Mouse (Mus musculus) subcutaneous adipose tissue, adult 2 months (tissue): ENCODE results near the gene Btbd35f18. TPM values are rescaled to one million over a fixed set of nuclear protein-coding genes. Genes with fewer than 3 reads are reported as not detected.

ENCODE experiments used
- polyA plus RNA-seq: library from polyadenylated mRNA; depleted of rRNA; stranded (reverse); fragments of >200 nt; gene quantifications from 2 replicates; pipeline ENCODE4 v1.2.3, GENCODE M21; 2012; ENCODE audit warnings: low replicate concordance; rRNA removed

Btbd35f18 gene
- polyA plus RNA-seq, result not detected in 2 replicates

DNA sequence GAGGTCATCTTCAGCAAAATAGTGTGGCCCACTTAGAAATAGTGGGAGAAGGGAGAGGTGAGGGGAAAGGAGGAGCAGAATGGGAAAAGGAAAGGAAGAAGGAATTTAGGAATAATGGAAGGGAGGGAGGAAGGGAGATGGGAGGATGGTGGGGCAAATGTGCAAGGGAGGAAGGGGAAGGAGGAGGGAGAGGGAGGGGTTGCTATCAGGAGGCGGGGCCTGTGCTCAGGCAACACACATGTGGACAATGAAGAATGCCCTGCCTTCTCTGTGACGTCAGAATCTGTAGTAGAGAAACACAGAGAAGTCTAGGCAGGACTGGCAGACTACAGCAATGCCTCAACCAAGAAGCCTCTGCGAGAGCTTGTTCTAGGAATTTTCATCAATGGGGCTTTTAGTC lies at the start of gene Btbd35f18:
Gene Btbd35f18, plus strand, starts transcription at position 301 of the 400 bp plus-strand sequence.

Other genes starting within 250 kb of the Btbd35f18 start
- gene Btbd35f10, start 52.7 kb downstream of the Btbd35f18 start, polyA plus RNA-seq, result not detected in 2 replicates